Mouse (Mus musculus) lung, embryonic 15.5 days (tissue): ENCODE measurements around the gene Dhrs4. TPM values are rescaled to one million over a fixed set of nuclear protein-coding genes. Genes with fewer than 3 reads are reported as not detected.

Source experiments
- ATAC-seq: fragments of 200-750 bp; cut with Nextera tagmentation; 2 replicates; pipeline ENCODE4 v1.8.0; 2017; ENCODE audit warnings: moderate number of reproducible peaks, borderline replicate concordance; ENCODE audit not compliant: low FRiP score, low TSS enrichment; ENCODE audit errors: extremely low read depth
- H3K27ac ChIP-seq: fragments of 300-500 bp; sonication (generic); 2 replicates; pipeline ENCODE4 v1.5.1; 2015; ENCODE audit warnings: moderate library complexity, mild to moderate bottlenecking, inconsistent platforms
- H3K27me3 ChIP-seq: fragments of 300-500 bp; sonication (generic); 2 replicates; pipeline ENCODE4 v1.6.1; 2015; ENCODE audit warnings: inconsistent platforms
- H3K36me3 ChIP-seq: fragments of 300-500 bp; sonication (generic); 2 replicates; pipeline ENCODE4 v1.6.1; 2015; ENCODE audit warnings: inconsistent platforms
- H3K4me1 ChIP-seq: fragments of 300-500 bp; sonication (generic); 2 replicates; pipeline ENCODE4 v1.6.1; 2015; ENCODE audit warnings: inconsistent platforms
- H3K4me2 ChIP-seq: fragments of 300-500 bp; sonication (generic); 2 replicates; pipeline ENCODE4 v1.6.1; 2015; ENCODE audit warnings: inconsistent platforms, mild to moderate bottlenecking, moderate library complexity
- H3K4me3 ChIP-seq: fragments of 300-500 bp; sonication (generic); 2 replicates; pipeline ENCODE4 v1.5.1; 2015; ENCODE audit warnings: mild to moderate bottlenecking, inconsistent platforms
- H3K9ac ChIP-seq: fragments of 300-500 bp; sonication (generic); 2 replicates; pipeline ENCODE4 v1.6.1; 2015; ENCODE audit warnings: inconsistent platforms
- H3K9me3 ChIP-seq: fragments of 300-500 bp; sonication (generic); 2 replicates; pipeline ENCODE4 v1.6.1; 2016; ENCODE audit warnings: inconsistent platforms
- WGBS: fragments of 180-500 bp; shearing (Covaris S2); methylation state at CpG from one replicate; pipeline ENCODE4 v1.1.7; 2015; 5-methylcytosine and 5-hydroxymethylcytosine counted together
- polyA plus RNA-seq: library from polyadenylated mRNA; unstranded; fragments of >200 nt; fragmentation: Nextera tagmentation; extraction: Ambion mirVana; gene quantifications from 2 replicates; pipeline ENCODE4 v1.2.1, GENCODE M21; 2015

Gene Dhrs4
- polyA plus RNA-seq, 1 experiment from 2014 or later = 114 TPM

DNA sequence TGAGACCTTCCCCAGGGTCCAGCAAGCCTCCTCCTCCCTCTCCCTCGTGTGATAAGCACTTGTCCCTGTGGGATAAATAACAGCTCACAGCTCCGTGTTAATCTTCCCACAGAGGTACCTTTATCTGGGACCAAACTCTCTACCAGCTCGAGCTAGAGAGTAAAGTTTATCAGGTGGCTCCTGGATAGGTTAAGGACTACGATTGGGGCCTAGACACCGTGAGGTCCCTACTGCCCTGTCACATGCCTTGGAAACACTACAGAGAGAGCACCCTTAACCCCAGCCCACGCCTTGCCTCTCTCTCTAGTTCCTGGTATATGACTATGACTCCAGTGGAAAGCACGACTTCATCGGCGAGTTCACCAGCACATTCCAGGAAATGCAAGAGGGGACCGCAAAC lies 35.4 kb downstream of the Dhrs4 start:
- no peak overlapping the region for H3K9ac ChIP-seq
- H3K36me3 ChIP-seq = no peaks in the 10 kb centered on the region
- H3K4me3 ChIP-seq = no peak overlapping the region
- no peak overlapping the region for H3K4me2 ChIP-seq
- no peak for ATAC-seq
- no peak overlapping the region for H3K27ac ChIP-seq
- WGBS = 44% methylated on average over 10 of the region's 10 CpGs
- no peaks in the 10 kb centered on the region for H3K9me3 ChIP-seq
- peaks cover 16% of the 10 kb centered on the region for H3K27me3 ChIP-seq
- no peaks in the 10 kb centered on the region for H3K4me1 ChIP-seq

GRCm38 (mm10) chr14:55515846-55516245 lies 37.3 kb downstream of the Dhrs4 start:
- H3K4me2 ChIP-seq = no peak overlapping the region
- no peak for ATAC-seq
- no peak overlapping the region for H3K4me3 ChIP-seq
- no peak overlapping the region for H3K9ac ChIP-seq
- H3K4me1 ChIP-seq = peaks cover 6% of the 10 kb centered on the region
- 92% methylated on average over 4 of the region's 4 CpGs for WGBS
- H3K27me3 ChIP-seq = peaks cover 35% of the 10 kb centered on the region
- H3K27ac ChIP-seq = no peak overlapping the region
- H3K36me3 ChIP-seq = no peaks in the 10 kb centered on the region
- H3K9me3 ChIP-seq = no peaks in the 10 kb centered on the region

- peaks cover 9% of the 10 kb centered on the region for H3K4me1 ChIP-seq
- no peak overlapping the region for H3K4me3 ChIP-seq
- no peak overlapping the region for H3K4me2 ChIP-seq
- H3K27ac ChIP-seq = no peak overlapping the region
- 28% methylated on average over 2 of the region's 2 CpGs for WGBS
- H3K9ac ChIP-seq = no peak overlapping the region
- no peaks in the 10 kb centered on the region for H3K9me3 ChIP-seq
- peaks cover 46% of the 10 kb centered on the region for H3K27me3 ChIP-seq
- no peaks in the 10 kb centered on the region for H3K36me3 ChIP-seq
- peak; percentile 35; the same call in 1 of the 2 replicates for ATAC-seq
Observed at GRCm38 (mm10) chr14:55518897-55519296, 40.3 kb downstream of the Dhrs4 start.

GRCm38 (mm10) chr14:55519604-55520003 lies 41.0 kb downstream of the Dhrs4 start:
- H3K4me2 ChIP-seq = no peak overlapping the region
- no peaks in the 10 kb centered on the region for H3K9me3 ChIP-seq
- 65% methylated on average over 4 of the region's 4 CpGs for WGBS
- H3K9ac ChIP-seq = no peak overlapping the region
- no peak for ATAC-seq
- peaks cover 49% of the 10 kb centered on the region for H3K27me3 ChIP-seq
- H3K4me3 ChIP-seq = no peak overlapping the region
- no peaks in the 10 kb centered on the region for H3K36me3 ChIP-seq
- no peak overlapping the region for H3K27ac ChIP-seq
- peaks cover 9% of the 10 kb centered on the region for H3K4me1 ChIP-seq

GRCm38 (mm10) chr14:55520451-55521361 lies 42.1 kb downstream of the Dhrs4 start:
- Histone ChIP-seq H3K4me3 (peak overlapping the region; percentile 41), H3K9me3 (no peaks in the 10 kb centered on the region), H3K27ac (no peak overlapping the region), H3K4me2 (peak overlapping the region; percentile 93), H3K36me3 (no peaks in the 10 kb centered on the region), H3K4me1 (peaks cover 9% of the 10 kb centered on the region), H3K27me3 (peaks cover 52% of the 10 kb centered on the region), H3K9ac (peak overlapping the region; percentile 35)
- WGBS = under 1% methylated on average over 61 of the region's 61 CpGs
- peak; percentile 32; the same call in 1 of the 2 replicates for ATAC-seq

DNA sequence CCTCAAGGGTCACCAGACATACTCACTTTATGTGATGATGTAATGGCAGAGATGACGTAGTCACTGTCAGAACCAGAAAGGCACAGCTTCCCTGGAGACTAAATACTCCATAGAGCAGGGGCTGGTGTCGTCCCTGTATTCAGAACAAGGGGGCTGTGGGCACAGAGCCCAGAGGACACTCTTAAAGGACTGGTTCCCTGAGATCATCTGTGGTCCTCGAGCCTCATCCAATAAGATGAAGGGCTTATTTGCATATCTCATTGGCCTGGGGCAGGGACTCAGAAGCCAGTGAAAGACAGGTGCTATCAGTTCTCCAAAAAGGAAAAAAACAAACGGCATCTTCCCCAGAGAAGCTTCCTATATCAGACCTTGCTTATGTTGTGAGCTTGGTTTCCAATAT lies 45.5 kb downstream of the Dhrs4 start:
- Histone ChIP-seq H3K4me2 (no peak overlapping the region), H3K4me3 (no peak overlapping the region), H3K27ac (no peak overlapping the region), H3K9ac (no peak overlapping the region), H3K36me3 (no peaks in the 10 kb centered on the region), H3K4me1 (peaks cover 9% of the 10 kb centered on the region), H3K9me3 (no peaks in the 10 kb centered on the region), H3K27me3 (peaks cover 46% of the 10 kb centered on the region)
- 28% methylated on average over 4 of the region's 4 CpGs for WGBS
- ATAC-seq = no peak

DNA sequence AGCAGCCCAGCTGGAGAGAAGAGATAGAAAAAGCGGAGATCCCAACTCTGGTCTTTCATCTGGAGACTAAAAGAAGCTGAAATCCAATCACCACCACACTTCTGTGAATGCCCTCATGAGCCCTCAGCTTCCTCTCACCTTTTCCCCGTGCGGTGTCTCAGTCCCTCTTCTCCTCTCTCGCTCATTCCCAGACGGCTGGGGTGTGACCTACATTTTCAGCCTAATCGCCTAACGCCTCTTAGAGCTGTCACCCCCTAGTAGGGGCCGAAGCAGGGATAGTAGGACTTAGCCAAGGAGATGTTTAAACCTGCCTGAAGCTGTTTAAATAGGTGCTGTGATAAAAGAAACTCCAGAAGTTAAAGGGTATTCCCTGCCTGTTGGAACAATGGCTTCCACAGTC lies 46.2 kb downstream of the Dhrs4 start, which contains the start of gene Nrl:
Nrl (minus strand) TSS at position 197 of the 400 bp plus-strand sequence.
- WGBS = 8% methylated on average over 8 of the region's 8 CpGs
- no peak within 1 kb of the TSS for H3K4me3 ChIP-seq
- no peak within 1 kb of the TSS for H3K27ac ChIP-seq
- H3K9me3 ChIP-seq = no peaks in the 10 kb centered on the region
- ATAC-seq = no peak
- peaks cover 44% of the 10 kb centered on the region for H3K27me3 ChIP-seq
- peaks cover 9% of the 10 kb centered on the region for H3K4me1 ChIP-seq
- no peak within 1 kb of the TSS for H3K9ac ChIP-seq
- no peaks in the 10 kb centered on the region for H3K36me3 ChIP-seq
- H3K4me2 ChIP-seq = no peak within 1 kb of the TSS

- Histone ChIP-seq H3K4me2 (no peak overlapping the region), H3K9ac (no peak overlapping the region), H3K36me3 (no peaks in the 10 kb centered on the region), H3K4me1 (no peaks in the 10 kb centered on the region), H3K27me3 (peaks cover 29% of the 10 kb centered on the region), H3K27ac (no peak overlapping the region), H3K4me3 (no peak overlapping the region), H3K9me3 (no peaks in the 10 kb centered on the region)
- 67% methylated on average over 2 of the region's 2 CpGs for WGBS
- no peak for ATAC-seq
Observed at GRCm38 (mm10) chr14:55526674-55527073, 48.1 kb downstream of the Dhrs4 start.

- whole genome bisulfite sequencing = 21% methylated on average over 3 of the region's 3 CpGs
- H3K4me3 ChIP-seq = no peak overlapping the region
- no peak overlapping the region for H3K4me2 ChIP-seq
- no peak overlapping the region for H3K27ac ChIP-seq
- H3K36me3 ChIP-seq = no peaks in the 10 kb centered on the region
- no peak for ATAC-seq
- no peaks in the 10 kb centered on the region for H3K9me3 ChIP-seq
- no peaks in the 10 kb centered on the region for H3K4me1 ChIP-seq
- no peak overlapping the region for H3K9ac ChIP-seq
- H3K27me3 ChIP-seq = peaks cover 18% of the 10 kb centered on the region; the same call in 1 of the 2 replicates
Observed at GRCm38 (mm10) chr14:55527940-55528339, 49.4 kb downstream of the Dhrs4 start.

DNA sequence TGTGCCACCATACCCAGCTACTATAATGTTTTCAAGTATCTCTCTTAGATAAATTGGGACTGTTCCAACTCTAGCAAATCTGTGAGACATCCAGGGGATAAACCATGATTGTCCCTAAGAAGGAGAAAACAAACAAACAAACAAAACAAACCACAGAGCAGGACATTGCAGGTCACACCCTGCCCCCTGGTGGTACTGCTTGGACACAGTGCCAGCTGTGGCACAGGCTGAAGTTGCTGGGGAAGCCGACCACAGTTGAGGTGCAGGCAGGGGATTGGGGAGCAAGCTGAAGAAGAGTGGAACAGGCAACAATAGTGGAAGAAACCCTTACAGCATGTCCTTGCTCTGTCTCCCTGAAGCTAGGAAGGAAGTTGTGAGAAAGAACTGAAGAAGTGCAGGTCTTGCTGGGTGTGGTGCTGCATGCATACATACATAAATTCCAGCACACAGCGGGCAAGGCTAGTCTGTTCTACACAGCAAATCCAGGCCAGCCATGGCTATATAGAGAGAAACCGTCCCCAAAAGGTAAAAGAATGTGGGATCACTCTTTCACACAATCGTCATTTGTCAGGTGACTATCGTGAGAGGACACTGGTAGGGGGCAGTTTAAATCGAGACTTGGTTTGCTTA lies 57.7 kb downstream of the Dhrs4 start:
- no peak for ATAC-seq
- H3K4me2 ChIP-seq = no peak overlapping the region
- peaks cover 10% of the 10 kb centered on the region for H3K4me1 ChIP-seq
- no peaks in the 10 kb centered on the region for H3K36me3 ChIP-seq
- H3K4me3 ChIP-seq = no peak overlapping the region
- no peaks in the 10 kb centered on the region for H3K27me3 ChIP-seq
- H3K27ac ChIP-seq = no peak overlapping the region
- no peaks in the 10 kb centered on the region for H3K9me3 ChIP-seq
- H3K9ac ChIP-seq = no peak overlapping the region
- 46% methylated on average over 6 of the region's 6 CpGs for WGBS
